Mouse (Mus musculus): ENCODE measurements around the gene Glo1. TPM values are rescaled to one million over a fixed set of nuclear protein-coding genes. Genes with fewer than 3 reads are reported as not detected.

The Glo1 gene
- polyA plus RNA-seq, 1 experiment from 2014 or later, result 241 TPM

DNA sequence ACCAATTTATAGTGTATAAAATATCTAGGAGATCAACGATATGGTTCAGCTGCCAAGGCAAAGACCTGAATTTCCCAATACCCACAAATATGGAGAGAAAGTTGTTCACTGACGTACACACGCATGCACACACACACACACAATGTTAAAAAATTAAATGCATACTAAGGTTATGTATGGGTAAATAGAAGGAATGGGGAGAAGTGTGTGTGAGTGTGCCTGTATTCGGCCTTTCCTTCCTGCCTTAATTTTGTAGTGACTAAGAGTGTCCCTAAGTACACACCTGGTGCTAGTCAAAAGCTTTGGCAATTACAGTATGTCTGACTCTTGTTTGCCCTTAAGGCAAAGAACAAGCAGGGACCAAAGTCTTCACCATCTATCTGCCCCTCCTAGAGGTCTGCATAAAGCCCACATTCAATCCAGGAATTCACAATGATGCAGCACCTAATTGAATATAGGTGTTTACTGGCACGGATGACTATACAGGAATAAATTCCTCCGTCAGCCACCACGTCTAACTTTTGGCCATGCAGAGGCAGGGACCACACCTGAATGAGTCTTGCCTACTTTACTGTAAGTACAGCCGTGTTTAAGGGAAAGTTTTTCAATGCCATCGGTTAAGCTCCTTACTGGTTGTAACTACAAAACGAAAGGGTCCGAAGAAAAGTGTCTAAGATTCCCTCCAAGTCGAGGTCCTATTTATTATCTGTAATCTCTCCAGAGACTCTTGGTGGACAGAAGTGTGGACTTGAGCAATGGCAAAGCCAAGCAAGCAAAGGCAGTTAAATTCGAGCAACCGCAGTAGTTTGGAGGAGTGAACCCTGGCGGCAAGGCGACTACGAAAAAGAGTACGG lies 15.2 kb downstream of the Glo1 start:
- H3K4me2 ChIP-seq (replicated peaks), result peak overlapping the region; percentile 56
- H3K9me3 ChIP-seq, result no peaks in the 10 kb centered on the region
- H3K4me1 ChIP-seq (replicated peaks), result peaks cover 29% of the 10 kb centered on the region
- H3K36me3 ChIP-seq, result no peaks in the 10 kb centered on the region
- H3K4me3 ChIP-seq (replicated peaks), result peak overlapping the region; percentile 76
- H3K27me3 ChIP-seq (replicated peaks), result no peaks in the 10 kb centered on the region
- 21% methylated on average over 18 of the region's 18 CpGs for WGBS
- no peak for ATAC-seq
- peak overlapping the region; percentile 85 for H3K27ac ChIP-seq
- peak overlapping the region; percentile 87 for H3K9ac ChIP-seq

DNA sequence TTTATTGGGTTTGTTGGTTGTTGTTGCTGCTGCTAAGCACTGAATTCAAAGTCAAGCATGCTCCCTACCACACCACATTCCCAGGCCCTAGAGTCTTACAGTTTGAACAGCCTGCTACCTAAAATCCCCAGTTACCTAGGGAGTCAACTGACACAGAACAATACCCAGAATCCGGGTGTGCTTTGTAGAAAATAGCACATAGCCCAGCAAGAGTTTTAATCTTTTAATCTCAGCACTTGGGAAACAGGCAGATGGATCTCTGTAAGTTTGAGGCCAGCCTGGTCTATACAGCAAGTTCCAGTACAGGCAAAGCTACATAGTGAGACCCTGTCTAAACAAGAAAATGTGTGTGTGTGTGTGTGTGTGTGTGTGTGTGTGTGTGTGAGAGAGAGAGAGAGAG lies 15.9 kb downstream of the Glo1 start:
- H3K4me1 ChIP-seq (replicated peaks), result peaks cover 32% of the 10 kb centered on the region
- no peak overlapping the region for H3K27ac ChIP-seq
- H3K27me3 ChIP-seq (replicated peaks), result no peaks in the 10 kb centered on the region
- H3K36me3 ChIP-seq, result no peaks in the 10 kb centered on the region
- no peak overlapping the region for H3K4me3 ChIP-seq (replicated peaks)
- no peaks in the 10 kb centered on the region for H3K9me3 ChIP-seq
- peak overlapping the region; percentile 56; the same call in 1 of the 2 replicates for H3K4me2 ChIP-seq (replicated peaks)
- ATAC-seq, result no peak
- H3K9ac ChIP-seq, result no peak overlapping the region
- WGBS, result 86% methylated on average over 1 of the region's 1 CpGs

DNA sequence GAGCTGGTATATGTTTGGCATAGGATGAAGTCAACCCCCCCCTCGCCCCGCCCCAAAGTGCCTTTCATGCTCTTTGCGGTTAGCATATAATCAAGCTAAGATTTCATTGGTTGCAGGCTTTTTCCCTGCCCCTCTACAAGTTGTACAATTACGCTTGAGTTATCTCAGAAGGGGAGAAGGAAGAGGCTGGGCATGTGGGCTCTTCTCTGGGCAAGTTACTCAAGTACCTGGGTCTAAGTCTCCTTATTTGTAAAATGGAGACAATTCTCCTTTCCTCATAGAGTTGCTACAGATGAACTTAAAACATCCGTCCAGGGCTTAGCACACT lies 16.7 kb downstream of the Glo1 start:
- Histone ChIP-seq H3K4me1 (replicated peaks) (peaks cover 32% of the 10 kb centered on the region), H3K4me2 (replicated peaks) (no peak overlapping the region), H3K27ac (no peak overlapping the region), H3K4me3 (replicated peaks) (no peak overlapping the region), H3K27me3 (replicated peaks) (no peaks in the 10 kb centered on the region), H3K9me3 (no peaks in the 10 kb centered on the region), H3K36me3 (no peaks in the 10 kb centered on the region), H3K9ac (no peak overlapping the region)
- ATAC-seq, result no peak
- 97% methylated on average over 5 of the region's 5 CpGs for WGBS

DNA sequence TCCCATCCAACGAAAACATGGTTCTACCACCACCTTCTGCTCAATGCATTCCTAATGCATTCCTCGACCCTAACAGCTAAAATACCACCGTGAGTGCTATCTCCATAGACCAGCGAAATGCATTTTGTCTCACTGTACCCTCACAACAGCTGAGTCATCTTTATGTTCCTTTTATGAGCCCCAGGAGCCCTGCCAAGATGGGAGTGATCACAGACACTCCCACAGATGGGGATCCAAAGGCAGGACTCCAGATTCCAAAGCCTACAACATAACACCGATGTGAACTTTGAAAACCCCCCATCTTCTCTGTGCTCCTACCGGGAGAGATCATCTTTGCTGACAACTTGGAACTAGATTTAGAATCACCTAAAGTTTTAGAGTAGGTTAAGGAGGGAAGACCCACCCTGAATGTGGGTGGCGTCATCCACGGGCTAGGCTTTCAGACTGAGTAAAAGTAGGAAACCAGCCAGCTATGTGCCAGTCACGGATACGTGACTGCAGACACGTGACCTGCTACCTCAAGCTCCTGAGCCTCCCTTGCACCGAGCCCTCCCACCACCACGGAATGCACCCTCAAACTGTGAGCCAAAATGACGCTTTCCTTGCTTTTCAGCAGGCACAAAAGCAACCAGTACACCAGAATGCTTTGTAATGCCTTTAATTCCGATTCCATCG lies 17.2 kb downstream of the Glo1 start:
- WGBS, result 71% methylated on average over 16 of the region's 16 CpGs
- H3K4me1 ChIP-seq (replicated peaks), result peaks cover 32% of the 10 kb centered on the region
- H3K4me3 ChIP-seq (replicated peaks), result no peak overlapping the region
- 0 out of 2 replicates have a peak overlapping the region, but pooled peaks have one; percentile 2 for H3K4me2 ChIP-seq (replicated peaks)
- no peak for ATAC-seq
- no peaks in the 10 kb centered on the region for H3K36me3 ChIP-seq
- H3K27ac ChIP-seq, result no peak overlapping the region
- H3K9me3 ChIP-seq, result no peaks in the 10 kb centered on the region
- H3K27me3 ChIP-seq (replicated peaks), result no peaks in the 10 kb centered on the region
- no peak overlapping the region for H3K9ac ChIP-seq

DNA sequence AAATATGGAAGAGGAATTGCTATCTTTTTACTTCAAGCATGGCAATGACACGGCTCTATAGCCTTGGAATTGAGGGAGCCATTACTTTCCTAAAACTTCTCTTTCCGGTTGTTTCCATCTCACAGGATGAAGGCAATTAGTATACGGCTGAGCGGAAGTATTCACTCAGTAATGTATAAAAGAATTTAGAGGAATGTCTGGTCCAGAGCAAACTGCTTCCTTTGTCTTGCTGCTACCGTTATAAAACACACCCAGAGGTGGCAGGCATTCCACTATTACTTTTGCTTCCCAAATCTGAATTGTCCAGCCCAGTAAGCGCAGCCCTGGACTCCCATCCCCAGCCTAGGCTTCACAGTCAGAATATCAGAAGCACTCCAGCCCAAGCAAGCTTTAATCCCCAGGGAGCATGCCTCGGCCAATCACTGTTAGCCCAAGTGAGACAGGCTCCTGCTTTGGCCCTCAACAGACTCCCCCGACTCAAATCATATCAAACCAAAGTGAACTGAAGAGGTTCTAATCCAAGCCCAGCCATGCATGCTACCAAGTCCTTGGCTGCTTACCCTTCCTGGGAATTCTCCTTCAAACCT lies 18.7 kb downstream of the Glo1 start:
- no peak for ATAC-seq
- Histone ChIP-seq H3K27me3 (replicated peaks) (no peaks in the 10 kb centered on the region), H3K27ac (no peak overlapping the region), H3K4me1 (replicated peaks) (peaks cover 32% of the 10 kb centered on the region), H3K9me3 (no peaks in the 10 kb centered on the region), H3K4me3 (replicated peaks) (no peak overlapping the region), H3K9ac (no peak overlapping the region), H3K36me3 (0 out of 2 replicates have a peak, but pooled peaks cover 4% of the 10 kb centered on the region), H3K4me2 (replicated peaks) (no peak overlapping the region)
- 66% methylated on average over 8 of the region's 8 CpGs for WGBS

DNA sequence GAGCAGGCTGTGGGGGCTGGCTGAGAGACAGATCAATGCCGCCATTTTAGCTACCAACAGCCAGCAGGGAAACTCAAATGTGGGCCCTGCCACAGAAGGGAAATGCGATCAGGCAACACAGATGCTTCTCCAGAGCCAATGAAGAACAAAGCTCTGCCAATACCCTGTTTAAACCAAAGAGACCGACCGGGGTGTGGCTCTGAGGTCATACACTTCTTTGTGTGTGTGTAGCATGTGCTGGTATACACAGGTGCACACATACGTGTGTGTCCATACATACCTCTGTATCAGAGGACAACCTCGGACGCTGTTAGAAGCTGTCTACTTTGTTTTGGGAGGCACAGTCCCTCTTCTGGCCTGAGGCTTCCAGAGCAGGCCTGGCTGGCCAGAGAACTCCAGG lies 19.3 kb downstream of the Glo1 start:
- no peaks in the 10 kb centered on the region for H3K9me3 ChIP-seq
- ATAC-seq, result no peak
- no peak overlapping the region; the same call in 1 of the 2 replicates for H3K4me2 ChIP-seq (replicated peaks)
- H3K36me3 ChIP-seq, result 0 out of 2 replicates have a peak, but pooled peaks cover 5% of the 10 kb centered on the region
- H3K4me3 ChIP-seq (replicated peaks), result no peak overlapping the region
- H3K27ac ChIP-seq, result no peak overlapping the region
- no peaks in the 10 kb centered on the region for H3K27me3 ChIP-seq (replicated peaks)
- H3K4me1 ChIP-seq (replicated peaks), result peaks cover 32% of the 10 kb centered on the region
- WGBS, result 89% methylated on average over 7 of the region's 7 CpGs
- H3K9ac ChIP-seq, result no peak overlapping the region

DNA sequence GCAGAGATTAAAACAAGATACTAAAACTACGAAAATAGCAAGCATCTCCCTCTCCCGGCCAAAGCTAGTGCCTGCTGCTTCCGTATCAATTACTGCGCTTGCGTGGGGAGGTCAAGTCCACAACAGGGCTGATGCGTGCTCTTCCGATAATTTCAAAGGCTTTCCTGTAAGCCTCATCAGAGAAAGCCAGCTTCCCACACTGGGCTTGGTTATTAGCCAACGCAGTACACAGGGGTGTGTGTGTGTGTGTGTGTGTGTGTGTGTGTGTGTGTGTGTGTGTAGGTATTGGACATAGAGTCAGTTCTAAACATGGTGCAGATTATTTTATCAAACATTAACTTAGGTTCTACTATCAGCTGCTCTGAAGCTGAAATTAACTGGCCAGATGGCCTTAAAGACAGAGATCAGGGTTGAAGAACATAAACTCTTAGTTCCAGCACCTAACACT lies 20.0 kb downstream of the Glo1 start:
- H3K27me3 ChIP-seq (replicated peaks), result no peaks in the 10 kb centered on the region
- H3K4me1 ChIP-seq (replicated peaks), result peaks cover 32% of the 10 kb centered on the region
- no peak overlapping the region for H3K4me3 ChIP-seq (replicated peaks)
- H3K4me2 ChIP-seq (replicated peaks), result peak overlapping the region; percentile 13; the same call in 1 of the 2 replicates
- H3K27ac ChIP-seq, result 0 out of 2 replicates have a peak overlapping the region, but pooled peaks have one; percentile 17
- no peak overlapping the region for H3K9ac ChIP-seq
- no peaks in the 10 kb centered on the region for H3K9me3 ChIP-seq
- WGBS, result 72% methylated on average over 8 of the region's 8 CpGs
- ATAC-seq, result peak; percentile 63
- 0 out of 2 replicates have a peak, but pooled peaks cover 5% of the 10 kb centered on the region for H3K36me3 ChIP-seq

DNA sequence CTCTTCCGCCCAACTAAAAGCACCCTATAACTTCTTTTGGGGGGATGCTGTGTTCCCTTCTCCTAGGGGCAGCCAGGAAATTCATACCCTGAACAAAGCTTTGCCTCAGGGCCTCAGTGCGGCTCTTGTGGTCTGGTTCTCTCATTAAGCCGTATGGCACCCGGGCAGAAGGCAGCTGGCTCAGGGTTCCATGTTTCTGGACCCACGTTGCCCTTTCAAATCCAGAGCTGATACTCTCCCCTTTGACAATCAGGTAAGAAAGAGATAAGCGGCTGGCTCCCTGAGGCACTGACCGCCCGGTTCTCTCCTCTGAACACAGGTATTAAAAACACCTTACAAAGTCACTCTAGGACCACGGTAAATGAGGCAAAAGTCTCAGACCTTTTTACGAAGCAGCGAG lies 20.5 kb downstream of the Glo1 start:
- ATAC-seq, result no peak
- H3K36me3 ChIP-seq, result 0 out of 2 replicates have a peak, but pooled peaks cover 5% of the 10 kb centered on the region
- H3K9ac ChIP-seq, result no peak overlapping the region
- 0 out of 2 replicates have a peak overlapping the region, but pooled peaks have one; percentile 13 for H3K4me2 ChIP-seq (replicated peaks)
- peaks cover 28% of the 10 kb centered on the region for H3K4me1 ChIP-seq (replicated peaks)
- H3K27ac ChIP-seq, result 0 out of 2 replicates have a peak overlapping the region, but pooled peaks have one; percentile 17
- H3K27me3 ChIP-seq (replicated peaks), result no peaks in the 10 kb centered on the region
- no peak overlapping the region for H3K4me3 ChIP-seq (replicated peaks)
- WGBS, result 82% methylated on average over 11 of the region's 11 CpGs
- H3K9me3 ChIP-seq, result no peaks in the 10 kb centered on the region

DNA sequence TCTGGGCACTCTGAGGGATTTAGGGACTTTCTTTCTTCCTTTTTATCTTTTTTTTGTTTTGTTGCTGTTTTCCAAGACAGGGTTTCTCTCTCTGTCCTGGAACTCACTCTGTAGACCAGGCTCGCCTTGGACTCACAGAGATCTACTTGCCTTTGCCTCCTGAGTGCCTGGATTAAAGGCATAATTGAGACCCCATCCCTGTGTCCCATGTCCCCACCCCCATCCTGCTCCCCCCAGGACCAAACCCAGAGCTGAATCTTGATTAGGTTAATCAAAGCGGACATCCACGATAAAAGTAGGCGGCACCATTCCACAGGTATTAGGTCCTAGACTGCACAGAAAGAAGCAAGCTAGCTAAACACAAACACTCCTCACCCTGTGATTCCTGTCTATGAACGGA lies 21.7 kb downstream of the Glo1 start:
- Histone ChIP-seq H3K4me2 (replicated peaks) (no peak overlapping the region), H3K36me3 (peaks cover 5% of the 10 kb centered on the region; the same call in 1 of the 2 replicates), H3K27ac (no peak overlapping the region), H3K27me3 (replicated peaks) (no peaks in the 10 kb centered on the region), H3K4me3 (replicated peaks) (no peak overlapping the region), H3K9me3 (no peaks in the 10 kb centered on the region), H3K9ac (no peak overlapping the region), H3K4me1 (replicated peaks) (peaks cover 24% of the 10 kb centered on the region)
- 90% methylated on average over 5 of the region's 5 CpGs for WGBS
- ATAC-seq, result no peak

DNA sequence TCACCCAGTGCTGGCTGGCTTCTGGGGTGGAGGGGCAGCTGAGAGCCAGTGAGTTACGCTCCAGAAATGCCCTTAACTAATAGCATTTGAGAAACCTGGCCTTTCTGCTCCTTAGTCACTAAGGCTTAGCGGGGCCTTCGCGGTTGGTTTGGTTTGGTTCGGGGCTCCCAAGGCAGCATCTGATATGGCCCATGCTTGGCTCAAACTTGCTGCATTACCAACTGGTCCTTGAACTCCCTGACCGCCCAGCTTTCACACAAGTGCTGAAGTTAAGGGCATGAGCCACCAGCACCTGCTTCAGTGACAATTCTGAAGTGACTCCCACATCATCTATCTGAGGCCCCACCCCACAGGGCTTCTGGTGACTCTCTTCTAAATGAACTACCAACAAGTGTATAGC lies 22.4 kb downstream of the Glo1 start:
- Histone ChIP-seq H3K9me3 (no peaks in the 10 kb centered on the region), H3K4me1 (replicated peaks) (peaks cover 18% of the 10 kb centered on the region), H3K9ac (no peak overlapping the region), H3K4me2 (replicated peaks) (no peak overlapping the region), H3K27ac (no peak overlapping the region), H3K4me3 (replicated peaks) (no peak overlapping the region), H3K36me3 (peaks cover 5% of the 10 kb centered on the region; the same call in 1 of the 2 replicates), H3K27me3 (replicated peaks) (no peaks in the 10 kb centered on the region)
- 92% methylated on average over 6 of the region's 6 CpGs for WGBS
- no peak for ATAC-seq

DNA sequence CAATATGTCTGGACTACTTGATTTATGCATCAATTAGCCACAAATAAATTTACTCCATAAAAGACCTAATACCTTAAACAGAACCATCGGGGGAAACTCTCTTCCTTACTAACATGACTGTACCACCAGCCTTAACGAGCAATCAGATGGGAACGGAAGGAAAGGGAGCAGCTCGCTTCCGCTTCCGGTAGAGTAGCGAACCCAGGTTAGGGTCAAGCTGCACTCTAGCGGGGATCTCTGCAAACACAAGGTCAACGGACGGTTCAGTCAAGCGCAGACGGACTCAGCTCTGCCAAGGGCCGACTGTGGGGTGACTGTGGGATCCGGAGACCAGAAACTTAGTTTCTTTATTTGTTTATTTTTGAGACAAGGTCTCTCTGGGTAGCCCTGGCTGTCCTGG lies 24.5 kb downstream of the Glo1 start:
- no peak for ATAC-seq
- no peaks in the 10 kb centered on the region for H3K27me3 ChIP-seq (replicated peaks)
- no peak overlapping the region for H3K4me2 ChIP-seq (replicated peaks)
- H3K9me3 ChIP-seq, result no peaks in the 10 kb centered on the region
- H3K36me3 ChIP-seq, result peaks cover 19% of the 10 kb centered on the region
- WGBS, result 89% methylated on average over 14 of the region's 14 CpGs
- H3K4me1 ChIP-seq (replicated peaks), result peaks cover 3% of the 10 kb centered on the region
- no peak overlapping the region for H3K9ac ChIP-seq
- no peak overlapping the region for H3K27ac ChIP-seq
- no peak overlapping the region for H3K4me3 ChIP-seq (replicated peaks)

DNA sequence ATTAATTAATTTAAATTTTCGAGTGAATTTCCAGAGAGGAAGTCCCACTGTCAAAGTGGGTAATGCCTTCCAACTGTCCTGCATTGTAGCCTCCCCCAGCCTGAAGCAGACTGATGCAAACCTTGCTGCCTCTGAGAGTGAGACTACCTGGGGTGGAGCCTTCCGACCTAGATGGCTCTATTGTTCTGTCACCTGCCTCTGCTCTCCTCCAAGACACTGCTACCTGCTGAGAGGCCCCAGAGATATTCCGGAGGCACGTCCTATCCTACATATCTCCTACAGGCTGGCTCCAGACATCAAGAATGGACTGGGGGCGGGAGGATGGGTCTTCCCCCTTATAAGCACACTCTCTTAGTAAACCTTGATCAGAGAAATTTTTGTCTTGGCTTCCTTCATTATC lies 28.4 kb downstream of the Glo1 start:
- H3K27ac ChIP-seq, result no peak overlapping the region
- no peaks in the 10 kb centered on the region for H3K27me3 ChIP-seq (replicated peaks)
- ATAC-seq, result no peak
- no peak overlapping the region for H3K4me2 ChIP-seq (replicated peaks)
- H3K4me3 ChIP-seq (replicated peaks), result no peak overlapping the region
- no peaks in the 10 kb centered on the region; the same call in 1 of the 2 replicates for H3K4me1 ChIP-seq (replicated peaks)
- peaks cover 25% of the 10 kb centered on the region for H3K36me3 ChIP-seq
- 85% methylated on average over 5 of the region's 5 CpGs for WGBS
- H3K9ac ChIP-seq, result no peak overlapping the region
- H3K9me3 ChIP-seq, result no peaks in the 10 kb centered on the region
